Mouse (Mus musculus) ovary, postnatal 14 days (tissue): ENCODE data around the gene Rpl7a.
"Not testable (repeated sequence)": the region's sequence is repeated elsewhere in the genome, so short reads cannot be mapped to it uniquely, and the experiment has no call there.

Experiments
- DNase-seq: peaks from one replicate; pipeline ENCODE4 v3.0.0; 2022; ENCODE audit warnings: low spot score

Rpl7a gene

DNA sequence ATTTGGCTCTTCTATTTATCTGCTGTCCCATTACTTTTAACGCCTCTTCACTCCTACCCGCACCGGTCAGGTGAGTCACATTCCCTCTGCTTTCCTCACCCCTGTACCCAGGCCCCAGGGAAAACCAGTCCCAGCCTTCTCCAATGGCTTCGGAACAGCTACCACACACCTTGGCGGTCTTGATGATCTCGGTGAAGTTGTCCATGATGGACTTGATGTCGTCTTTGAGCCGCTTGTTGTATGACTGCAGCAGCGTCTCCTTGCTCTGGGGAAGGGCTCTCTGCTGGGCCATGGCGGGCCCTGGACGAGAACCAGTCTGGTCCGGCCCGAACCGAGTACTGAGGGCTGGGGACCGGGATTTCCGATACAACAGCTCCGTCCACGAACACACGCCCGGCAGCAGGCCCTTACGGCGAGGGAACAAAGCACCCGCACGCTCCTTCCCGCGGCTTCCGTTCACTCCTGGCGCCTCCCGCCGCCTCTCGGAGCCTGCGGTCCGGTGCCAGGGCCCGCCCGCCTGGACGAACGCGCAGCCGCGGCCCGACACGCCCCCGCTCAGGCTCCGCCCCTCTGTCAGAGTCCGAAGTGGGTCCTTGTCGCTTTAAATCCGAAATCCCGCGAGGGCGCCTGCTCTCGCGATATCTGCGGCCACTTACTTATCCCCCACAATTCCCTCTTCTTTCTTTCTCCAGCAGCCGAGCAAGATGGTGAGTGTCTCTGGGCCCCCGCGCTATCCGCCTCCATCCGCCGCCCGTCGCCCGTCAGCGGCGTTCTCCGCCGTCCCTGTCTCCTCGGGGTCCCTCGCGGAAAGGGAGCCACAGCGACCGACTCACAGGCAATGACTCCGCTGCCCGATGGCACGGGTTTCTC lies at the start of gene Rpl7a, which contains the start of gene Med22:
TSS of gene Rpl7a (plus strand) at position 641 of the 870 bp plus-strand sequence.
TSS of gene Med22 (minus strand) at position 554 of the 870 bp plus-strand sequence.
- DNase-seq, result peak; percentile 99

DNA sequence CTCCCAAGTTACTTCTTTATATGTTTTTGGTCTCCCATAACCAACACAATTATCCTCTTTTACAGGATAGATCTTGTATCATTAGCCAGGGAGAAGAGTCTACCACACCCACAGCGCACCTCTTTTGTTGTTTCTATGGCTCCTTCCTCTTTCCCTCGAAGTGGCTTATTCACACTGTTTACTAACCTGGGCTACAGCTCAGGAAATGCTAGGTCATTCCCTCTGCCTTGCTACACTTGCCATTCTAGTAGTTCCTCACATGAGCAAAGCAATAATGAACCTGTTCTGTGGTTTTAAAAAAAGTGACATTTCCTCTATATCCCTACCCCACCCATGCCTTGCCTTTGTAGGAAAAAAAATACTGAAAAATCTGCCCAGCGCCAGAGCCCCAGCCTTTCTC lies 47.7 kb upstream of the Rpl7a start:
- DNase-seq, result no peak

DNA sequence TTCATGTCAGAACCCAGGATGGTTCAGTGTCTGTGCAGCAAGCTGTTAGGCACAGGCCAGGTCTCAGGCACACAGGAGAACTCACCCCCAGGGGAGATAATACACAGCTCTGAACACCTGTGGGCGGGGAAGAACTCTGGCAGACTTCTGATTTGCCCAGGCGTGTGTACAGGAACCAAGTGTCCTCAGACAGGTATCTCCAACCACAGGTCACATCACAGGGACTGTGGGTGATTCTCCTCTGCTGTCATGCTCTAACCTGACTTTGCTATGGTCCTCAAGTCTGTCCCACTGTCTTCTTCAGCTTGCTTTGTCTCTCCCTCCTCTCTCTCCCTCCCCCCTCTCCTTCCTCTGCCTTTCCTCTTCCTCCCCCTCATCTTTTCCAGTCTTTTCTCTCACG lies 45.7 kb upstream of the Rpl7a start, which contains the start of gene Abo:
TSS of gene Abo (minus strand) at position 101 of the 400 bp plus-strand sequence.
- DNase-seq, result no peak

DNA sequence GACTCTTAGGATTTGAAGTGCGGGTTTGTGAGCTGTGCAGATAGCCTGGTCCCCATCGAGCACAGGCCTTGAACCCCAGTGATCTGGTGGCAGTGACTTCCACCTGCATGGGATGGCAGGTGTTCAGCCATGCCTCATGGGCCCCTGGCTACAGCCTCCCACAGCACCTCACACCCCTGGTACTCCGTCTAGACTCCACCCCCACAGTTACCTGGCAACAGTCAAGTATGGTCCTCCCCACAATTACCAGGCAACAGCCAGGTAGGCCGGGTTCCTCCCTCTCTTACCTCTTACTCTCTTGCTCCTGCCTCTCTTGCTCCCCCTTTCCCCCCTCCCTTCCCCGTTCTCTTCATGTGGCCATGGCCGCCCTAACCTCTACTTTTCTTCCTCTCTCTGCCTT lies 39.9 kb upstream of the Rpl7a start:
- DNase-seq, result no peak

DNA sequence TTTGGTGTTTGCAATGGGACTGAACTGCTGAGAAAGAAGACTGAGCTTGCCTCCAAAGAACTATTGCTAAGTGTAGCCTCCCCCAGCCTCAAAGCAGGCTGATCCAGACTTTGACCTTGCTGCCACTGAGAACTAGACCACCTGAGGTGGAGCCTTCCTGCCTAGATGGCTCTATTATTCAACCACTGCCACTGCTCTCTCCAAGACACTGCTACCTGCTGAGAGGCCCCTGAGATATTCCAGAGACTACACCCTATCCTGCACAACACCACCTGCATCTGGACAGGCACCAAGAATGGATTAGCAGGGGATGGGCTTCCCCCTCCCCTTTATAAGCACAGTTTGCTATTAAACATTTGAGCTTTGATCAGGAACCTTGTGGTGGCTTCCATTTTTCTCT lies 32.0 kb upstream of the Rpl7a start:
- DNase-seq, result no peak

DNA sequence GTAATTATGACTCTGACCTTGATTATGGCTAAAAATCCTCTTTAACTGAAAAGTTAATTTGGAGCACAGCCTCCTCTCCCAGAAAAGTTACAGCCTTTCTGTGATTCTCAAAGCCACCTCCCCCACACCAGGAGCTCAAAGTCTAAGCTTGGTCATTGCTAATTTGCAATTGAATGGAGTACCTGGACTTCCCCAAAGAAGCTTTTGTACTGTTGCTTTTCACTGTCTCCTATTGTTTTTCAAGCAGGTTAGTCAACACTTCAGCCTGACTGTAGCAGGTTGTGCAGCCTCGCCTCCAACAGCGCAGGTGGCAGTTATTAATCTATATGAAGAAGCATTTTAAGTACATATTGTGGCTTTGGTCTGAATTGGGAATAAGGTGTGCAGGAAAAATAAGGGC lies 25.0 kb upstream of the Rpl7a start:
- not testable (repeated sequence) for DNase-seq

DNA sequence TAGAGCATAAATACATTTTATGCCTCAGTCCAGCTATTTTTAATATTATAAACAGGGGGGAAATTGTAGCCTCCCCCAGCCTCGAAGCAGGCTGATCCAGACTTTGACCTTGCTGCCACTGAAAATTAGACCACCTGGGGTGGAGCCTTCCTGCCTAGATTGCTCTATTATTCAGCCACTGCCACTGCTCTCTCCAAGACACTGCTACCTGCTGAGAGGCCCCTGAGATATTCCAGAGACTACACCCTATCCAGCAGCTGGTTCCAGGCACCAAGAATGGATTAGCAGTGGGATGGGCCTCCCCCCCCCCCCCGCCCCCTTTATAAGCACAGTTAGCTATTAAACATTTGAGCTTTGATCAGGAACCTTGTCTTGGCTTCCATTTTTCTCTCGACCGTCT lies 24.4 kb upstream of the Rpl7a start:
- not testable (repeated sequence) for DNase-seq

DNA sequence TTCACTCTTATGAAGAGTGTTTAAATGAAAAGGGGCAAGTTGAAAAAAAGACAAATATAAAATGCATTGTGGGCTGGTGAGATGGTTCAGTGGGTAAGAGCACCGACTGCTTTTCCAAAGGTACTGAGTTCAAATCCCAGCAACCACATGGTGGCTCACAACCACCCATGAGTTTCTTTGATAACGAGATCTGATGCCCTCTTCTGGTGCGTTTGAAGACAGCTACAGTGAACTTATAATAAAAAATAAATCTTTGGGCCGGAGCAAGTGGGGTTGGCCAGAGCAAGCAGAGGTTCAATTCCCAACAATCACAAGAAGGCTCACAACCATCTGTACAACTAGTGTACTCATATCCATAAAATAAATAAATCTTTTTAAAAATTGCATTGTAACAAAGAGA lies 14.7 kb upstream of the Rpl7a start:
- no peak for DNase-seq

DNA sequence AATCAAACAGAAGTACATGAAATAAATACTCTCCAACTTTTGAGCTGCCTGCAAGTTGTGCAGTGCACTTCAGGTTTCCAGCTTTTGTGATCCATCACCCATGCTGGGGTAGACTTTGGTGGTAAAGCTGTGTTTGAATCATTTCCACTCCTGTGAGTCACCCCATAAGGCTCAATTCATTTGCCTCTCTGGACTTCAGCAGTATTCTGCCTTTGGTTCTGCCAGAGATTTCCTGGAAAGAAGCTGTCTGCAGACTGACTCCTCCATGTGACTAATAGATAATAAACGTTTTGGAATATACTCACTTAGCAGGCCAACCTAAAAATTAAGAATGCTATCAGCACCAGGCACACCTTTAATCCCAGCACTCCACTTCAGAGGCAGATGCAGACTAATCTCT lies 9.8 kb upstream of the Rpl7a start:
- no peak for DNase-seq

DNA sequence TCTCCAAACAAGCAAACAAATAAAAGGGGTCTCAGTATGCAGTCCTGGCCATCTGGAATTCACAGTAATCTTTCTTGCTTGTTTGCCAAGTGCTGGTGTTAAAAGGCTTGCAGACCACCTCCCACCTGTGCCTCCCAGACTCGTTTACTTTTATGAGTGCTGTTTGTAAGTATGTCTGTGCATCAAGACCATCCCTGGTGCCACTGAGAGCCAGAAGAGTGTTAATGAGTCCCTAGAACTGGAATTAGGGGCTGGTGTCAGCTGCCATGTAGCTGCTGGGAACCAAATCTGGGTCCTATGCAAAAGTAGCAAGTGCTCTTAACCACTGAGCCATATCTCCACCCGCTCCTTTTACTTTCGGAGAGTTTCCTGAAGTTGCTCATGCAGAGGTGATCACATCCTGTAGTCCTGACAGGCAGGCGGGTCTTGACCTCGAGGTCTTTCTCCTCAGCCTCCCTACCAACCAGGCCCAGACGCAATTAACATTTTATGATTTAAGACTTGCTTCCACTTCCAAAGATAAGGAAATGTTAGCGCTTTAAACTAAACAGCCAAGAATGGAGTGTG lies 8.6 kb upstream of the Rpl7a start:
- DNase-seq, result no peak

DNA sequence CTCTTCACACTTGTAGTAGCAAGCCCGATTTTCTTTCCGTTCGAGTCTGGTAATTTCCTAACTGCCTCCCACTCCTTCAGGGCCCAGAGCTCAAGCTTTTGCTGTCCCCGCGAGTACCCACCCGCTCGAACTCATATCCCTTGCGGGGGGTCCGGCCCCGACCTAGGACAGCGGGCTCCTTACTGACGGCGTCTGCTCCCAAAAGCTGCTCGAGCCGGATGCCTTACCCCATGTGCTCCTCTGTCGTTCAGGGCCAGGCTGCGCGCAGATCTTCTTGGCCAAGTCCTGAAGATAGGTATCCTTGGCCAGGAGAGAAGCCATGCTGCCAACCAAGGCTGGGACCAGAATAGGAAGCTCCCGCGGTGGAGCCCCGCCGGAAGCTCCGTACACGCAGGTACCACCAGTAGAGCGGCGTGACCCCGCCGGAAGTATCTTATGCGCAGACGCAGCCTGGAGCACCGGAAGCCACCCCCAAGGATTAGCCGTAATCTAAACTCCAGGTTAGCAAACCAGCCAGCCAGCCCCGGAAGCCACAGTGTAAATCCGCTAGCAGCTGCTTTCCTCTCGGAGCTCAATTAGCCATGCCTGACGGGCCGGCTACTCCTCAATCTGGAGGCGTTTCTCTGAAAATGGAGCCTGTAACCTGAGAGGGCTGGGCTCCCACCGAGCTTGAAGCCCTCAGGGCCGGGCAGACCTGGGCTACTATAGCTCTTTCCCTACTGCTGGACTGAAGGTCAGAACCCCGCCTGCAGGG lies 7.9 kb upstream of the Rpl7a start, which contains the start of gene Surf6:
TSS of gene Surf6 (minus strand) at position 413 of the 754 bp plus-strand sequence.
- peak; percentile 84 for DNase-seq

DNA sequence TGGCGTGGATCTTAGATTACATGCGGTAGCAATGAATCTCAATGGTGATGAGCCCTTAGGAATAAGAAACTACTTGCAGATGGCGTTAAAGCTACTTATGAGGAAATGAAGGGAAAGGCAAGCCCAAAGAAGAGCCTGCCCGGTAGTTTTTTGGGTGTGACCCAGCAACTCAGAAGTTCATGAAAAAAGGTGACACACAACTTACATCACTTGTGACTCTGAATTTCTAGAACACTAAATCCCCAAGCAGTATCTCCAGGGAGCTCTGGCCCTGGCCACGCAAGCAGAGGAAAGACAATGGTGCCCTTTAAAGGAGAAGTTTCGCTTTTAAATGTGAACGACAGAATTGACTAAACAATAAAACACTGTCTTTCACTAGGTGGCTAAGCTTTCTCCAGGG lies 7.3 kb upstream of the Rpl7a start:
- no peak for DNase-seq

DNA sequence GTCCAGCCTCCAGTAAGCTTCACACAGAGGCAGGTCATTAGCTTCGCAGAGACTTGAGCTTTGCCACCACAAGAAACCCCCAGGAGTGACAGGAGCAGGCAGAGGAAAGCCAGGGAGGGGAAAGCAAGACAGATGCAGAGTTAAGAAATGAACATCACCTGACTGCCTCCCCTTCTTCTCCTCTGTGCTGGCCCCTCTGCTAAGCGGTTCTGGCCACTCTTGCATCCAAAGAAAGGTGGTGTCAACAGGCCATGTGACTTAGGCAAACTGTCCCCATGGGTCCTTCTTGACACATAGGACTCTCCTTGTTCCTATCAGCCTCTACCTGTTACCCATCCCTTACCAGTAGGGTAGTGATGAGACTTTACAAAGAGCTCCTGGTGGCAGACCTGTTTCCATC lies 4.6 kb upstream of the Rpl7a start:
- no peak for DNase-seq

DNA sequence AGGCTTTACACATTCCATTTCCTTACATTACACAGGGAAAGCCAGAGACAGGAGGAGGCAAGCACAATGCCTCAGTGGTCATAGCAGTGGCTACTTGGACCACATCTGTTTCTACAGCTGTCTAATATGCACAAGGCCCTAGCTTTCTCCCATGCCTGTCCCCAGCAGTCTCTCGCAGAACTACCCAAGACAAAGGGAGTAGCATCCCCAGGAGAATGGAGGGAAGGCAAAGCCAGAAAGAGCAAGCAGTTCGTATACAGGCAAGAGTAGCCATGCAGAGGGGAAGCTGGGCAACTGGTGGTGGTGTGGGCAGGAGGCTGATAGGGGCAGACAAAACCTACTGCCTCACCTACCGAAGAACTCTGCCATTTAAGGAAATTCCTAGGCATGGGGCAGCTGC lies 4.1 kb upstream of the Rpl7a start:
- no peak for DNase-seq

DNA sequence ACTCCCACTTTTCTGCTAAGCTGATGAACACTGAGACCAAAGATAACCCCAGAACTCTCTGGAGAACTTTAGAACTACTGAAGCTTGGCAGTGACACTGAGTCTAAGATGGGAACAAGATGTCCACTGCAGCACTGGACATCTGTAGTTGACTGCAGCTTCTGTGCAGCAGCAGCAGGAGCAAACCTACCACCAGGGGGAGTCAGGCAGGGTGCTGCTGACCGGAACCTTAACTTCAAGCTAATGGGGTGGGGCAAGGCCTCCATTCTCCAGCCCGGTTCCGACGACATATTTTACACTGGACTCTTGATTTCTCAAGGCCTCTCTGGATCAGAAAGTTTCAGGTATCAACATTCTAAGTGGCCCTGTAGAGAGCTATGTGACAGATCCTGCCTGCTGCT lies 3.5 kb upstream of the Rpl7a start:
- no peak for DNase-seq

DNA sequence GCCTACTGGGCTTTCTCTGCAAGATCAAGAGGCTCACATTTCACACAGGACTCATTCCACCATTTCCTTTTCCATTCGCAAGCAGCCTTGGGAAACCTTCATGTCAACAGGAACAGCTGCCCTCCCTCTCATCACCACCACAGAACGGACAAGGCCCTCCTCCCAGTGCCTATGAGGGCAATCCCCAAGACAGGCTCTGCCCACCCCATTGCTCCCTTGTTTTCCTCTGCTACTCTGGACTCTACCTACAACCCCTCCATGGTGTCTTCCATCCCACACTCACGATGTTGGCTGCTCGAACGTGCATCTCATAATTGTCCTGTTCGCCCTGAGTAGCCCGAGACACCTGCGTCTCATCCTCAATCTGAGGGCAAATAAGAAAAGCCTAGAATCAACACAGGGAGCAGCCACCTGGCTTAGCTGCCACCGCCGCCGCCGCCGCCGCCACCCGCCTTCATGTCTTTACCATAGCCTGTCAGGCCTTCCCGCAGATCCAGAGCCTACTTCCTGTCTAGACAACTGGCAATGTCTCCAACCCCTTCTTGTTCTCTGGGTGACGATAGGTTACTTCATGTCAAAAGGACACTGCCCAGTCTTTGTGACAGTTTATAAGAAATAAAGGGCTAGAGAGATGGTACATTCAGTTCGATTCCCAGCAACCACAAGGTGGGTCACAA lies 1.7 kb upstream of the Rpl7a start:
- no peak for DNase-seq

DNA sequence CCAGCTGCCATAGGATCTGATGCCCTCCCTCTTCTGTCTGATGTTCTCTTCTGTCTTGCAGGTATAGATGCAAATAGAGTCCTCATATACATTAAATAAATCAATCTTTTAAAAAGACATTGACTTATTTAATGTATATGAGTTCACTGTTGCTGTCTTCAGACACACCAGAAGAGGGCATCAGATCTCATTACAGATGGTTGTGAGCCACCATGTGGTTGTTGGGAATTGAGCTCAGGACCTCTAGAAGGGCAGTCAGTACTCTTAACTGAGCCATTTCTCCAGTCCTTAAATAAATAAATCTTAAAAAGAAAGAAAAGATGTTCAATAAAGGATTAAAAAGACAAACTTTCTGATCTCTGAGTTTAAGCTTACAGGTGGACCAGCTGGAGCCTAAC lies 1.2 kb upstream of the Rpl7a start:
- no peak for DNase-seq

DNA sequence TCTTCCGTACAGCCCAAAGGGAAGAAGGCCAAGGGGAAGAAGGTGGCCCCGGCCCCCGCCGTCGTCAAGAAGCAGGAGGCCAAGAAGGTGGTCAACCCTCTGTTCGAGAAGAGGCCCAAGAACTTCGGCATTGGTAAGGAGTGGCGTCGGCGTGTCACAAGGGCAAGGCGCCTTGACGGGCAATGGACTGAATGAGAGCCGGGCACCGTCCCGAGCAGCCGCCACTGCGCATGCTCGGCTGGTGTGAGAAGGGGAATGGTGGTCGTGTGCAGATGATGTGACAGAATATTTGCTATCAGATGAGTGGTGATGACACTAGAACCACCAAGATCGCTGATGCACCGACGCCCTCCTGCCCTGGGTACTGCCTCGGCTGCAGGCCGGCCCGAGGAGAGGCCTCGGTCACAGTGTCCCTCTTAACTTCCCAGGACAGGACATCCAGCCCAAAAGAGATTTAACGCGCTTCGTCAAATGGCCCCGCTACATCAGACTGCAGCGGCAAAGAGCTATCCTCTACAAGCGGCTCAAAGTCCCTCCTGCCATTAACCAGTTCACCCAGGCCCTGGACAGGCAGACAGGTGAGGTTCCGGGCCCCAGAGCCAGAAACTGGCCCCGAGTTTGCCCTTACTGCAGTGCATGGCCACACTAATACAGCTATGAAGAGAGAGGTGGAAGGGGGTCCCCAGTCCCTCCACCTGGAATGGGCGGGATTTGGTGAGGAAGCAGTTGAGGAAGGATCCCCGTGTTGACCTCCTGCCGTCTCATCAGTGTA lies 616 bp downstream of the Rpl7a start:
- peak; percentile 53 for DNase-seq

DNA sequence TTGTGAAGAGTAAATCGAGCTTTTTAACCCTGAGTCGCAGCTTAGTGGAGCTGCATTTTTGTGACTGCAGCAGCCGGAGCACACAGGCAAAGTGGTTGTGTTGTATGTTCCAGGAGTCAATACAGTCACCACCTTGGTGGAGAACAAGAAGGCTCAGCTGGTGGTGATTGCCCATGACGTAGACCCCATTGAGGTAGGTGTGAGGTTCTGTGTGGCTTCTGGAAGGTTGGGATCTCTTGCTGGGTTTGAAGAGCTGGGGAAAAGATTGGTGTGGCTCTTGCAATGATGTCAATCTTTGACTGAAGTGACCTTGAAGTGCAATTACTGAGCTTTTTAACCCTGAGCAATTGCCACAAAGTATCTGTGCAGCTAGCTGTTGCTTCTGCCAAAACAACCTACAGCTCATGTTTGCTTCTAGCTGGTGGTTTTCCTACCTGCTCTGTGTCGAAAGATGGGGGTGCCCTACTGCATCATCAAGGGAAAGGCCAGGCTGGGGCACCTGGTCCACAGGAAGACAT lies 1.7 kb downstream of the Rpl7a start:
- no peak for DNase-seq

DNA sequence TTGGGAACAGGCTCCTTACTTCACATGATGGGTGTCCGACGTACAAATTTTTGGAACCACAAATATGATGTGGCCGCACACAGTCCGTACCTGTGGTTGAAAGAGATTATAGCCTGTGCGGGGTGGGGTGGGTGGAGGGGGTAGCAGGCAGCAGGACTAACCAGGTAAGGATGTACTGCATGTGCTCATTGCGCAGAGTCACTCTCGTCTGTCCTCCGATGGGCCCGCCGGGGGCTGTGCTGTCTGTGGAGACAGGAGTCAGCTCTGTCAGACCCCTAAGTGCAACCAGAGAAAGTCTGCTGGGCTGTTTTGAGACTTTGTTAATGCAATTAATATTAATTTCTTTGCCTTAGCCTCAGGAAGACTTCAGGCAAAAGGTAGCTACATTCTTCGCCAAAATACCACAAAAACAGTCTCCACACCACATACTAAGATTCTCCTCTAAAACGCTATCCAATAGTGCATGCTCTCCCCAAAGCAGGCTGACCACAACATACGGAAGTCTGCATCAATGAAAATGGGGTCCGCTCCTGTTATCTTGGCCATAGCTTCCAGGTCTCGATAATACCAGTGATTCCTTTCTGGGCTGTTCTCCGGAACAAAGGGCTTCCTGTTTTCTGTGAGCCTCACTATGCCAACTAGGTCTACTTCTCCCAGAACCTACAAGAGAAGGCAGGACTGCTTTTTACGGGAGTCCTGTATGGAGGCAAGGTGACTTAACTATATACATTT lies 3.0 kb downstream of the Rpl7a start:
- DNase-seq, result no peak
